Mouse (Mus musculus): ENCODE measurements at regions not wholly inside any gene's neighbourhood (a gene's known extent, or its start where the extent isn't known, plus 50 kb on each side); places are given as distances from the start of the nearest gene placed in this dataset.

DNA sequence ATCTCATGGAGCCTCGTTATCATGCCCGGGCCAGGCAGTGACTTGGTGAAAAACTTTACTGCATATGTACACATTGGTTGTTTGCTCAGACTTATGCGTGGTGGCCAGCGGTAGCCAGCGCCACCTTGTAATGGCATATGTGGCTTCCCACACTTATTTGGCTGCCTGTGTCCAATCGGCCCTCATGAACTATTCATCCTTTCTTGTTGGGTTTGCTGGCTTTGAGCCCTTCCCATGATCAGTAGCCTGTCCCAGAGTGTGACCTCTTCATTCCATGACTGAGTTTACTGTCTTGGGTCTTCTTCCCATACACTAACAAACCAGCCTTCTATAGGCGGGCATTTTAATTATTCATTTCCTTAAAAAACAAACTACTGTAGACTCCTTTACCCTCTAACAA, 361.9 kb downstream of the Etnk1 start:
- ATAC-seq (ENCODE audit: low read depth): no peak
- no peak overlapping the region for H3K27ac ChIP-seq (ENCODE audit: low read length)
- H3K36me3 ChIP-seq (ENCODE audit: control insufficient read depth, insufficient read depth, low read length): no peaks in the 10 kb centered on the region
- H3K9me3 ChIP-seq (ENCODE audit: control insufficient read depth, low read length): no peaks in the 10 kb centered on the region
- H3K9ac ChIP-seq (ENCODE audit: low read length): no peak overlapping the region
- no peak overlapping the region for H3K4me2 ChIP-seq (ENCODE audit: low read depth, low read length)
- no peak overlapping the region for H3K4me3 ChIP-seq (ENCODE audit: low read length)
- peaks cover 24% of the 10 kb centered on the region for H3K4me1 ChIP-seq (replicated peaks; ENCODE audit: control insufficient read depth, insufficient read depth, low read length)
- WGBS: 88% methylated on average over 7 of the region's 7 CpGs
- peaks cover 3% of the 10 kb centered on the region; the same call in 1 of the 2 replicates for H3K27me3 ChIP-seq (ENCODE audit: control insufficient read depth, insufficient read depth, low read depth, low read length)

DNA sequence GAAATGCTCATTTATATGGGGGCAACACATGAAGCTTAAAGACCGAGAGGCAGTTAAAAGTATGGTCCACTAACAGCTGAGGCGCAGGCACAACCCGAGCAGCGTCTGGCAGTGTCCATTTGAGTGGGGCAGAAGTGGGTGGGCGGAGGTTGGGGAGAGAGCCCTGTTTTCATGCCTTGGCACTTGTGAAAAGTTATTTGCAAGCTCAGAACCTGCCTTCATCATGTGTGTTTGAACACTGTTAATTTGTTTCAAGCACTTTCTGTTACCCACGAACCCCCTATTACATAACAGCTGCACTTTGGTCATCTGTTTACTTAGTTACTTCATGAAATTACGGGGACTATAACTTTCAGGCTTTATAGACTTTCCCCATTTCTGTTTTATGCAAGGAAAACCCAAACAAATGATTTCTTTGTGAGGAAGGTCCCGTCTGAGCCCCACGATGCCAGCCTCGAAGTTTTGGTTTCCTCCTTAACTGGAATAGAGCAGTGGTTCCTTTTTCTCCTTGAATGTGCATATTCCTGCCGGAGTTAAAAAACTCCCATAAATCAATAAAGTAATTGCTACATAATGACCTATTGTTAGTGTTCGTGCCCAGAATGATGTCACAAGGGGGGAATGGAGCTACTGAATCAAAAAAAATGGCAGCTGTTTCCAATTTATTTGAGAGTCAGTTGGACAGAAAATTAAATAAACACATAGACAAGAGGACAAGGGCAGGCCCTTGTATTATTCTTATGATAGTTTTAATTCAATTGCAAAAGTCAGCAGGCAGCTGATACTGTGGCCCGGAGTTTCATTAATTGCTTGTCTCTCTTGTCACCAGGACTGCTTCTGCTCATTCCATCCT, 363.6 kb downstream of the Etnk1 start:
- H3K27ac ChIP-seq (ENCODE audit: low read length): peak overlapping the region; percentile 55
- H3K36me3 ChIP-seq (ENCODE audit: control insufficient read depth, insufficient read depth, low read length): no peaks in the 10 kb centered on the region
- peak; percentile 58 for ATAC-seq (ENCODE audit: low read depth)
- 24% methylated on average over 13 of the region's 13 CpGs for whole genome bisulfite sequencing
- H3K9ac ChIP-seq (ENCODE audit: low read length): no peak overlapping the region
- H3K4me2 ChIP-seq (ENCODE audit: low read depth, low read length): peak overlapping the region; percentile 40
- peaks cover 29% of the 10 kb centered on the region for H3K4me1 ChIP-seq (replicated peaks; ENCODE audit: control insufficient read depth, insufficient read depth, low read length)
- no peaks in the 10 kb centered on the region for H3K27me3 ChIP-seq (ENCODE audit: control insufficient read depth, insufficient read depth, low read depth, low read length)
- H3K4me3 ChIP-seq (ENCODE audit: low read length): 0 out of 2 replicates have a peak overlapping the region, but pooled peaks have one; percentile 13
- H3K9me3 ChIP-seq (ENCODE audit: control insufficient read depth, low read length): no peaks in the 10 kb centered on the region

DNA sequence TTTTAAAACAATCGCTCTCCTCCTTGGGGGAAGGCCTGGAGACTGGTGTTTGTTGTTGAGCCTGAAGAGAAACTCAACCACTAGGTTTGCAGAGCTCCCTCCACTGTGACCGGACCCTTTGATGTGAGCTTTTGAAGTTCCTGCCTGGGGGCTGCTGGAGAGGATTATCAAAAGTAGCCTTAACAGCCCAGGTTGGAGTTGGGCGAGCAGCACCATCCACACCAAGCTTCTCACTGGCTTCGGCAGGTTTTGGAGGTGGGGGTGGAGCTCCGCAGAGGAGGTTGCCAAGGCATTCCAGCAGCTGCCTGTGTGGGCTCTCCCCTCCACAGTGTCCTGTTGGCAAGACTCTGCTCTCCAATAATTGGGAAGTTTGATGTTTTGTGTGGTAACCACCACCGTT, 364.5 kb downstream of the Etnk1 start:
- Histone ChIP-seq H3K27me3 (ENCODE audit: control insufficient read depth, insufficient read depth, low read depth, low read length) (no peaks in the 10 kb centered on the region), H3K9ac (ENCODE audit: low read length) (no peak overlapping the region), H3K4me3 (ENCODE audit: low read length) (no peak overlapping the region), H3K9me3 (ENCODE audit: control insufficient read depth, low read length) (no peaks in the 10 kb centered on the region), H3K4me1 (replicated peaks; ENCODE audit: control insufficient read depth, insufficient read depth, low read length) (peaks cover 29% of the 10 kb centered on the region), H3K4me2 (ENCODE audit: low read depth, low read length) (no peak overlapping the region), H3K27ac (ENCODE audit: low read length) (peak overlapping the region; percentile 1; the same call in 1 of the 2 replicates), H3K36me3 (ENCODE audit: control insufficient read depth, insufficient read depth, low read length) (no peaks in the 10 kb centered on the region)
- peak; percentile 35; the same call in 1 of the 2 replicates for ATAC-seq (ENCODE audit: low read depth)
- 18% methylated on average over 6 of the region's 6 CpGs for WGBS

DNA sequence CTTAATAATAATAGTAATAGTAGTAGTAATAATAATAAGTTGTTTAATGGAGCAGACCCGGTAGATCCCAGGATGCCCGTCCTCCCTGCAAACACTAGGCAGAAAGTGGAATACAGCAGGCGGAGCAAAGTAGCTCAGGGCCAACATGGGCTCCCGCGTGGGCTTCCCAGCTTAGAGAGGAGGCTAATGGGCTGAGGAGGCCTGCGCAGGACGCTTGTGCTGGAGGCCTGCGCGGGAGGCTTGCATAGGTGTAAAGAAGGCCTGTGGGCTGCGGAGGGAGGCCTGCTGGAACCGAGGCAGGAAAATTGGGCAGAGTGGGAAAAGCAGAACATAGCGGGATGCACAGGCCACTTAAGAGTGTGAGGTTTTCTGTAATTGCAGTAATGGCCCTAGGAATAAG, 365.4 kb downstream of the Etnk1 start:
- ATAC-seq (ENCODE audit: low read depth): no peak
- H3K4me3 ChIP-seq (ENCODE audit: low read length): no peak overlapping the region

DNA sequence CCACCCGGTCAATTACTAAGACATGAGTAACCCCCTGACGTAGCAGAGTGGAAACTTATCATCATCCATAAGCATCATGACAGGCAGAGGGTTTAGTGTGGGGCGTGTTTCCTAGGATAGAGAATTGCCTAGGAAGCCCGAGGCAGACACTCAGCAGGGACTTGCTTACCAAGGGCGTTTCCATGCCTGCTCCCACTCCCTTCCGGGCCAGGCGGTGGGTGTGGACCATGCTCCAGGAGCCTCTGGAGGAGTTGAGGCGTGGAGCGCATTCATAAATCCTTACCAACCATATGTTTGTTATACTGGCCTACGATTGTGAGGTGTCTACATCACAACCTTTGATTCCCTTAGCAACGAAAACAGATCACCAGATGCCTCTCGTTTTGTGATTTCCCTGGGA, 368.2 kb downstream of the Etnk1 start:
- H3K4me1 ChIP-seq (replicated peaks; ENCODE audit: control insufficient read depth, insufficient read depth, low read length): peaks cover 24% of the 10 kb centered on the region
- peak; percentile 26; the same call in 1 of the 2 replicates for ATAC-seq (ENCODE audit: low read depth)

More for the DNA sequence above, 365.4 kb downstream of the Etnk1 start:
- no peaks in the 10 kb centered on the region for H3K9me3 ChIP-seq (ENCODE audit: control insufficient read depth, low read length)
- no peak overlapping the region for H3K27ac ChIP-seq (ENCODE audit: low read length)
- H3K36me3 ChIP-seq (ENCODE audit: control insufficient read depth, insufficient read depth, low read length): no peaks in the 10 kb centered on the region
- peaks cover 29% of the 10 kb centered on the region for H3K4me1 ChIP-seq (replicated peaks; ENCODE audit: control insufficient read depth, insufficient read depth, low read length)
- 84% methylated on average over 12 of the region's 12 CpGs for WGBS
- no peak overlapping the region for H3K9ac ChIP-seq (ENCODE audit: low read length)
- H3K4me2 ChIP-seq (ENCODE audit: low read depth, low read length): no peak overlapping the region
- H3K27me3 ChIP-seq (ENCODE audit: control insufficient read depth, insufficient read depth, low read depth, low read length): no peaks in the 10 kb centered on the region

DNA sequence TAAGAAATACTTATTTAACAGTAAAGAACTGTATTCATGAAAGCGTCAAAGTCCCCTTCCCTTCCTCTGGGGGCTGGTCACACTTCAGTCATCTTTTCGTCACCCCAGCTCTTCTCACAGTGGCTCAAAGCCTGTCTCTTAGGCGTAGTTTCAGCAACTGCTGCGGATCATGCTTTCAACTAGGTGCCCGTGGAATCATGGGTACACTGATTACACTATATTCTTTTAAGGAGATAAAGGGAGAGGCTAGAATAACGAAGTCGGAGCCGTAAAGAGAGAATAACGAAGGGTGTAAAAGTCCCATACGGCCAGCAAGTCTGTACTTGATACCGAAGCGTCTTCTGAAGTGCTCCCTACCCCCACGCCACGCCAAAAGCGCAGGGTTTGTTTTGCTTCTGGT, 368.7 kb downstream of the Etnk1 start:
- ATAC-seq (ENCODE audit: low read depth): no peak
- no peak overlapping the region for H3K9ac ChIP-seq (ENCODE audit: low read length)
- peaks cover 20% of the 10 kb centered on the region for H3K4me1 ChIP-seq (replicated peaks; ENCODE audit: control insufficient read depth, insufficient read depth, low read length)
- H3K4me2 ChIP-seq (ENCODE audit: low read depth, low read length): peak overlapping the region; percentile 28
- no peak overlapping the region for H3K4me3 ChIP-seq (ENCODE audit: low read length)
- H3K36me3 ChIP-seq (ENCODE audit: control insufficient read depth, insufficient read depth, low read length): no peaks in the 10 kb centered on the region
- H3K27me3 ChIP-seq (ENCODE audit: control insufficient read depth, insufficient read depth, low read depth, low read length): no peaks in the 10 kb centered on the region
- no peaks in the 10 kb centered on the region for H3K9me3 ChIP-seq (ENCODE audit: control insufficient read depth, low read length)
- WGBS: 66% methylated on average over 15 of the region's 15 CpGs
- peak overlapping the region; percentile 6; the same call in 1 of the 2 replicates for H3K27ac ChIP-seq (ENCODE audit: low read length)

More for the DNA sequence above, 368.2 kb downstream of the Etnk1 start:
- Histone ChIP-seq H3K27me3 (ENCODE audit: control insufficient read depth, insufficient read depth, low read depth, low read length) (no peaks in the 10 kb centered on the region), H3K27ac (ENCODE audit: low read length) (no peak overlapping the region), H3K9me3 (ENCODE audit: control insufficient read depth, low read length) (no peaks in the 10 kb centered on the region), H3K36me3 (ENCODE audit: control insufficient read depth, insufficient read depth, low read length) (no peaks in the 10 kb centered on the region), H3K4me2 (ENCODE audit: low read depth, low read length) (no peak overlapping the region), H3K9ac (ENCODE audit: low read length) (no peak overlapping the region), H3K4me3 (ENCODE audit: low read length) (no peak overlapping the region)
- 58% methylated on average over 12 of the region's 12 CpGs for WGBS

DNA sequence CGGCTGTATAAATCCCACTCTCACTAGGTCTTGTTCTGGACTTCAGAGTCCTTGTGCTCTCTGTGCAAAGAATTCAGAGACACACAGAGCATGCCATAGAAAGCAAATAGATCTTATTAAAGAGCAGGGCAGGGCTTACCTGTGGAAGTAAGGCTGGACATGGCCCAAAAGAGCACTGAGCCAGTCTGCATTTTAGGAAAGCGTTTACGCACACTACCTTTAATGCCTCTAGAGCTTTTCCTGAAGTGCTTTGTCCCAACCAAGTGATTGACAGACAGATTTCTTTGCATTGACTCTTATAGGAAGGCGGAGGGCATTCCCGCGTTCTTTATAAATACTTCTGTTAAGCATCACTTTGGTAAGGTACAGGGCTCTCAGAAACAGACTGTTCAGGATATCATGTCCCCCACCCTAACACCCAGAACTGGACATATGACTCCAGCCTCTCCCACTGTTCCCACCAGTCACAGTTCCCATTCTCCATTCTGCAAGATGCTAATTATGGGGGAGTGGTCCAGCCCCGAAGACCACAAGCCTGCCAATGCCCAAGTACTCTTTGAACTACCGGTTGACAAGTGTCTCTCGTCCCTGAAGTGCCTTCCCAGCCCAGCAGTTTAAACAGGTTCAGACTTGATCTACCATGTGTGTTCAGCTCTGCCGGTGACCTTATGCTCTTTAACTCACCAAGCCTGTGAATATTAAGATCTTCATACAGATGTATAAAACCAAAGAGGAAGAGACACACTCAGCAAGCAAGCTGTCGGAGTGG, 369.7 kb downstream of the Etnk1 start:
- Histone ChIP-seq H3K4me1 (replicated peaks; ENCODE audit: control insufficient read depth, insufficient read depth, low read length) (peaks cover 11% of the 10 kb centered on the region), H3K9ac (ENCODE audit: low read length) (no peak overlapping the region), H3K9me3 (ENCODE audit: control insufficient read depth, low read length) (no peaks in the 10 kb centered on the region), H3K4me3 (ENCODE audit: low read length) (no peak overlapping the region), H3K27me3 (ENCODE audit: control insufficient read depth, insufficient read depth, low read depth, low read length) (no peaks in the 10 kb centered on the region), H3K27ac (ENCODE audit: low read length) (peak overlapping the region; percentile 6), H3K4me2 (ENCODE audit: low read depth, low read length) (peak overlapping the region; percentile 28; the same call in 1 of the 2 replicates), H3K36me3 (ENCODE audit: control insufficient read depth, insufficient read depth, low read length) (no peaks in the 10 kb centered on the region)
- peak; percentile 85 for ATAC-seq (ENCODE audit: low read depth)
- WGBS: 56% methylated on average over 11 of the region's 11 CpGs

DNA sequence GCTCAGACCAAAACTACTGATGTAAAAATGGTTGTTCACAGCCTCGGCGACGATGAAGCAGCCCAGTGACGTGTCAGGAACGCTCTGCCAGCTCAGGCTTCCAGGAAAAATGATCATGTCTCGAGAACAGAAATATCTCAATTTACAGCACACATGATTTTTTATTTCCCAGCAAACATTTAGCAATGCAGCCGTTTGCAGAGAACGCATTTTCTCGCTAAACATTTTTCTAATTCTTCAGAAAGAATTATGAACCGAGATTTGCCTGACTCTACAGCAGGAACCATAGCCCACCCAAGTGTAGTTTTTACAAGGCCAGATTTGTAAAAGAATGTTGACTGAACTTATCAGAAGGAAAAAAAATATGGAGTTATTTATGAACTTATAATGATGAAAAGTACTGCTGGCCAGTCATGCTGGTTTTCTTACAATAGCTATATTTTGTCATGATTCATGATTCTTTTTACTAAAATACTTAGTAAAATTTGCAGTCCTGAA, 380.4 kb downstream of the Etnk1 start:
- Histone ChIP-seq H3K9ac (ENCODE audit: low read length) (no peak overlapping the region), H3K36me3 (ENCODE audit: control insufficient read depth, insufficient read depth, low read length) (no peaks in the 10 kb centered on the region), H3K4me2 (ENCODE audit: low read depth, low read length) (no peak overlapping the region), H3K27me3 (ENCODE audit: control insufficient read depth, insufficient read depth, low read depth, low read length) (no peaks in the 10 kb centered on the region), H3K4me1 (replicated peaks; ENCODE audit: control insufficient read depth, insufficient read depth, low read length) (no peaks in the 10 kb centered on the region), H3K4me3 (ENCODE audit: low read length) (no peak overlapping the region), H3K9me3 (ENCODE audit: control insufficient read depth, low read length) (no peaks in the 10 kb centered on the region), H3K27ac (ENCODE audit: low read length) (no peak overlapping the region)
- ATAC-seq (ENCODE audit: low read depth): peak; percentile 52; the same call in 1 of the 2 replicates
- 41% methylated on average over 10 of the region's 10 CpGs for WGBS

DNA sequence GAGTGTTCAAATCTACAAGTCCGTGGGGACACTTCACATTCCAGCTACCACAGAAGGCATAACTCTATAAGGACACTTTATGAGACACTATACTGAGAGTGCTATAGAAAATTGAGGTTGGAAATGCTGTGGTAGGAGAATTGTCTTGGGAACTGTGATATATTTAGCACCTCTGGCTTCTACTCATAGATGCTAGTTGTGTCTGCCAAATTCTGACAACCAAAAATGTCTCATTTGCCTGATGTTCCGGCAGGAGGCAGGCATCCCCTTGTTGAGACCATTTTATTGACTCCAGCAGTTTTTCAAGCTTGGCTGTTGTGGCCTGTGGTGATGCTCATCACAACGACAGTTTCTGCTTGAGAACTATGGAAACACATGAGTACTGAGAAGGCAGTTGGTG, 387.9 kb downstream of the Etnk1 start:
- WGBS: 74% methylated on average over 3 of the region's 3 CpGs
- H3K9ac ChIP-seq (ENCODE audit: low read length): no peak overlapping the region
- no peak overlapping the region for H3K4me2 ChIP-seq (ENCODE audit: low read depth, low read length)
- H3K4me1 ChIP-seq (replicated peaks; ENCODE audit: control insufficient read depth, insufficient read depth, low read length): peaks cover 12% of the 10 kb centered on the region; the same call in 1 of the 2 replicates
- H3K4me3 ChIP-seq (ENCODE audit: low read length): no peak overlapping the region
- H3K27me3 ChIP-seq (ENCODE audit: control insufficient read depth, insufficient read depth, low read depth, low read length): no peaks in the 10 kb centered on the region
- ATAC-seq (ENCODE audit: low read depth): no peak
- no peaks in the 10 kb centered on the region for H3K9me3 ChIP-seq (ENCODE audit: control insufficient read depth, low read length)
- no peaks in the 10 kb centered on the region for H3K36me3 ChIP-seq (ENCODE audit: control insufficient read depth, insufficient read depth, low read length)
- H3K27ac ChIP-seq (ENCODE audit: low read length): no peak overlapping the region

All from lung, embryonic 16.5 days (tissue).